Mouse (Mus musculus) myocyte (in vitro differentiated cells): ENCODE results near the gene Kctd5.

Experiments
- MYOD1 ChIP-seq, 3 experiments: IDR thresholded peaks; one replicate each; pipeline ENCODE4 v1.6.1; 2011; ENCODE audit warnings: control low read depth in 2 of 3, low read depth in 2 of 3, mild to moderate bottlenecking in 2 of 3, moderate library complexity in 1 of 3; ENCODE audit not compliant: insufficient read length in 2 of 3, control insufficient read depth in 1 of 3
- USF1 ChIP-seq: IDR thresholded peaks from one replicate; pipeline ENCODE4 v1.6.1; 2011; ENCODE audit warnings: low read depth, mild to moderate bottlenecking, control low read depth, moderate library complexity

- TF ChIP-seq USF1: no peak
- TF ChIP-seq MYOD1 (IDR thresholded peaks at IDR 0.05; ENCODE audit: control insufficient read depth in 1 of 3, insufficient read length in 2 of 3, low read depth in 2 of 3): no peak
Measured at GRCm38 (mm10) chr17:23997901-23998300, 75.4 kb downstream of the Kctd5 start, which contains the start of gene Prss22.
